Mouse (Mus musculus) forebrain, embryonic 16.5 days (tissue): ENCODE data around the gene Znhit3. TPM values are rescaled to one million over a fixed set of nuclear protein-coding genes. Genes with fewer than 3 reads are reported as not detected.

Experiments used
- ATAC-seq: fragments of 200-750 bp; cut with Nextera tagmentation; 2 replicates; pipeline ENCODE4 v1.8.0; 2017; ENCODE audit warnings: mild to moderate bottlenecking, moderate library complexity
- H3K27ac ChIP-seq: fragments of 300-500 bp; sonication (generic); 2 replicates; pipeline ENCODE4 v1.5.1; 2014; ENCODE audit warnings: low read length, control low read depth
- H3K27me3 ChIP-seq: fragments of 300-500 bp; sonication (generic); replicated peaks from 2 replicates; pipeline ENCODE4 v1.6.1; 2014; ENCODE audit warnings: low read length; ENCODE audit not compliant: control insufficient read depth, insufficient read depth
- H3K36me3 ChIP-seq: fragments of 300-500 bp; sonication (generic); 2 replicates; pipeline ENCODE4 v1.6.1; 2014; ENCODE audit not compliant: control insufficient read depth, insufficient read depth
- H3K4me1 ChIP-seq: fragments of 300-500 bp; sonication (generic); replicated peaks from 2 replicates; pipeline ENCODE4 v1.6.1; 2014; ENCODE audit warnings: low read length; ENCODE audit not compliant: control insufficient read depth, insufficient read depth
- H3K4me2 ChIP-seq: fragments of 300-500 bp; sonication (generic); 2 replicates; pipeline ENCODE4 v1.6.1; 2014; ENCODE audit warnings: mild to moderate bottlenecking, low read length, control low read depth
- H3K4me3 ChIP-seq: fragments of 300-500 bp; sonication (generic); replicated peaks from 2 replicates; pipeline ENCODE4 v1.5.1; 2014; ENCODE audit warnings: mild to moderate bottlenecking, low read length, control low read depth
- H3K9ac ChIP-seq: fragments of 300-500 bp; sonication (generic); replicated peaks from 2 replicates; pipeline ENCODE4 v1.6.1; 2014; ENCODE audit warnings: low read depth, low read length, control low read depth
- H3K9me3 ChIP-seq: fragments of 300-500 bp; sonication (generic); 2 replicates; pipeline ENCODE4 v1.6.1; 2016; ENCODE audit warnings: low read length; ENCODE audit not compliant: control insufficient read depth
- WGBS: fragments of 180-500 bp; shearing (Covaris S2); extraction: QIAGEN DNeasy Blood & Tissue Kit; methylation state at CpG from one replicate; pipeline ENCODE4 v1.1.7; 2014; 5-methylcytosine and 5-hydroxymethylcytosine counted together
- polyA plus RNA-seq: library from polyadenylated mRNA; unstranded; fragments of >200 nt; fragmentation: Nextera tagmentation; extraction: Ambion mirVana; gene quantifications from 2 replicates; pipeline ENCODE4 v1.2.1, GENCODE M21; 2015

Znhit3 gene
- polyA plus RNA-seq, 1 experiment from 2014 or later = 66.9 TPM

GRCm38 (mm10) chr11:84943948-84944347 is 27.8 kb upstream of the Znhit3 start:
- WGBS = under 1% methylated on average over 15 of the region's 15 CpGs

GRCm38 (mm10) chr11:84940140-84940539 is 24.0 kb upstream of the Znhit3 start:
- H3K9ac ChIP-seq = no peak overlapping the region
- no peaks in the 10 kb centered on the region for H3K9me3 ChIP-seq
- H3K4me3 ChIP-seq = no peak overlapping the region
- no peaks in the 10 kb centered on the region for H3K27me3 ChIP-seq
- ATAC-seq = no peak
- 53% methylated on average over 10 of the region's 10 CpGs for WGBS
- H3K36me3 ChIP-seq = no peaks in the 10 kb centered on the region
- no peak overlapping the region for H3K4me2 ChIP-seq
- H3K27ac ChIP-seq = peak overlapping the region; percentile 87
- H3K4me1 ChIP-seq = peaks cover 26% of the 10 kb centered on the region

More at GRCm38 (mm10) chr11:84943948-84944347, 27.8 kb upstream of the Znhit3 start:
- no peak for ATAC-seq
- H3K4me1 ChIP-seq = peaks cover 39% of the 10 kb centered on the region
- peak overlapping the region; percentile 36; the same call in 1 of the 2 replicates for H3K9ac ChIP-seq
- H3K27ac ChIP-seq = no peak overlapping the region
- no peaks in the 10 kb centered on the region for H3K27me3 ChIP-seq
- H3K4me2 ChIP-seq = peak overlapping the region; percentile 40
- H3K4me3 ChIP-seq = 0 out of 2 replicates have a peak overlapping the region, but pooled peaks have one; percentile 4
- H3K9me3 ChIP-seq = no peaks in the 10 kb centered on the region
- H3K36me3 ChIP-seq = no peaks in the 10 kb centered on the region

- Histone ChIP-seq H3K4me2 (0 out of 2 replicates have a peak overlapping the region, but pooled peaks have one; percentile 17), H3K36me3 (no peaks in the 10 kb centered on the region), H3K27ac (peak overlapping the region; percentile 87), H3K4me3 (no peak overlapping the region), H3K9me3 (no peaks in the 10 kb centered on the region), H3K9ac (no peak overlapping the region), H3K27me3 (no peaks in the 10 kb centered on the region), H3K4me1 (peaks cover 21% of the 10 kb centered on the region)
- peak; percentile 90 for ATAC-seq
- WGBS = 37% methylated on average over 8 of the region's 8 CpGs
These were observed 23.4 kb upstream of the Znhit3 start for GRCm38 (mm10) chr11:84939508-84940053.

- Histone ChIP-seq H3K9me3 (no peaks in the 10 kb centered on the region), H3K27ac (no peak overlapping the region), H3K4me3 (no peak overlapping the region), H3K36me3 (no peaks in the 10 kb centered on the region), H3K4me2 (no peak overlapping the region), H3K9ac (no peak overlapping the region), H3K27me3 (no peaks in the 10 kb centered on the region), H3K4me1 (no peaks in the 10 kb centered on the region)
- no peak for ATAC-seq
- WGBS = 13% methylated on average over 6 of the region's 6 CpGs
These were observed 16.1 kb upstream of the Znhit3 start for GRCm38 (mm10) chr11:84932261-84932660.

- Histone ChIP-seq H3K4me3 (no peak overlapping the region), H3K9me3 (no peaks in the 10 kb centered on the region), H3K4me2 (no peak overlapping the region), H3K9ac (no peak overlapping the region), H3K27me3 (no peaks in the 10 kb centered on the region), H3K4me1 (peaks cover 6% of the 10 kb centered on the region; the same call in 1 of the 2 replicates), H3K27ac (no peak overlapping the region), H3K36me3 (no peaks in the 10 kb centered on the region)
- no peak for ATAC-seq
- WGBS = 85% methylated on average over 8 of the region's 8 CpGs
These were observed 4.8 kb upstream of the Znhit3 start for GRCm38 (mm10) chr11:84920981-84921380.

- WGBS = 75% methylated on average over 7 of the region's 7 CpGs
- Histone ChIP-seq H3K9me3 (no peaks in the 10 kb centered on the region), H3K4me2 (no peak overlapping the region), H3K27ac (no peak overlapping the region), H3K9ac (no peak overlapping the region), H3K4me1 (peaks cover 12% of the 10 kb centered on the region), H3K36me3 (no peaks in the 10 kb centered on the region), H3K4me3 (no peak overlapping the region), H3K27me3 (no peaks in the 10 kb centered on the region)
- ATAC-seq = no peak
These were observed 3.8 kb upstream of the Znhit3 start for GRCm38 (mm10) chr11:84919951-84920350.

- Histone ChIP-seq H3K27ac (no peak overlapping the region), H3K4me1 (peaks cover 18% of the 10 kb centered on the region), H3K27me3 (no peaks in the 10 kb centered on the region), H3K4me2 (no peak overlapping the region), H3K9me3 (no peaks in the 10 kb centered on the region), H3K9ac (no peak overlapping the region), H3K36me3 (no peaks in the 10 kb centered on the region), H3K4me3 (no peak overlapping the region)
- WGBS = 31% methylated on average over 3 of the region's 3 CpGs
- ATAC-seq = no peak
These were observed 3.1 kb upstream of the Znhit3 start for GRCm38 (mm10) chr11:84919276-84919675.

GRCm38 (mm10) chr11:84918425-84918824 is 2.3 kb upstream of the Znhit3 start:
- no peaks in the 10 kb centered on the region for H3K27me3 ChIP-seq
- no peak overlapping the region for H3K9ac ChIP-seq
- ATAC-seq = peak; percentile 80
- H3K4me2 ChIP-seq = peak overlapping the region; percentile 25; the same call in 1 of the 2 replicates
- no peak overlapping the region for H3K4me3 ChIP-seq
- peaks cover 18% of the 10 kb centered on the region for H3K4me1 ChIP-seq
- H3K9me3 ChIP-seq = no peaks in the 10 kb centered on the region
- no peak overlapping the region for H3K27ac ChIP-seq
- WGBS = 5% methylated on average over 16 of the region's 16 CpGs
- H3K36me3 ChIP-seq = no peaks in the 10 kb centered on the region

- H3K27ac ChIP-seq = no peak overlapping the region
- H3K36me3 ChIP-seq = peaks cover 8% of the 10 kb centered on the region
- no peaks in the 10 kb centered on the region for H3K27me3 ChIP-seq
- 54% methylated on average over 7 of the region's 7 CpGs for WGBS
- peak overlapping the region; percentile 63 for H3K4me3 ChIP-seq
- H3K4me2 ChIP-seq = peak overlapping the region; percentile 48
- no peak for ATAC-seq
- no peaks in the 10 kb centered on the region for H3K9me3 ChIP-seq
- H3K9ac ChIP-seq = peak overlapping the region; percentile 43
- H3K4me1 ChIP-seq = peaks cover 18% of the 10 kb centered on the region
These were observed 636 bp upstream of the Znhit3 start for GRCm38 (mm10) chr11:84916703-84917300.
